Mouse (Mus musculus) gastrocnemius, postnatal 14 days (tissue): ENCODE data around the gene Ryr2. TPM values are rescaled to one million over a fixed set of nuclear protein-coding genes. Genes with fewer than 3 reads are reported as not detected.

Experiments
- DNase-seq: peaks from one replicate; pipeline ENCODE4 v3.0.0; 2021; ENCODE audit warnings: mixed read lengths
- intact Hi-C: fragments of 180-260 bp; cut with DNase I; formaldehyde crosslinking; loops from one replicate; pipeline ENCODE4 v1.15.1; 2025; ENCODE audit warnings: low total_unique reads
- total RNA-seq, 2 experiments: library from RNA; stranded (reverse); gene quantifications; 2 replicates each; pipeline ENCODE4 v1.2.3; 2021

The Ryr2 gene
- total RNA-seq, 2 experiments from 2014 or later, result 0.23 to 0.40 TPM

DNA sequence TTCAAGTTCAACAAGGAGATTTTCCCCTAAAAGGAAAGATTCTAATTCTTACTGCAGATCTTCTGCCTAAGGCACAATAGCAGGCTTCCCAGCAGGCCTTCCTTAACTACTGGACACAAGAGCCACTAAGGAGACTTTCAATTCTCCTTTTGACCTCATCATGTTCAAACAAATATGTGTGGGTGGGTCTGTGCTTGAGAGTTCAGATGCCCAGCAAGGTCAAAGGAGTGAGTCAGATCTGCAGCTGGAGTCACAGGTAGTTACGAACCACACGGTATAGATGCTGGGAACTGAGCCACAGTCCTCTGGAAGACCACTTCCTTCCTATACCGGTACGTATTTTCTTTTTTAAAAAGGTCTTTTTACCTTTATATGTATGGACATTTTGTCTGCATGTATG is 198.6 kb downstream of the Ryr2 start:
- DNase-seq, result no peak
- intact Hi-C loops, result no loop called here

DNA sequence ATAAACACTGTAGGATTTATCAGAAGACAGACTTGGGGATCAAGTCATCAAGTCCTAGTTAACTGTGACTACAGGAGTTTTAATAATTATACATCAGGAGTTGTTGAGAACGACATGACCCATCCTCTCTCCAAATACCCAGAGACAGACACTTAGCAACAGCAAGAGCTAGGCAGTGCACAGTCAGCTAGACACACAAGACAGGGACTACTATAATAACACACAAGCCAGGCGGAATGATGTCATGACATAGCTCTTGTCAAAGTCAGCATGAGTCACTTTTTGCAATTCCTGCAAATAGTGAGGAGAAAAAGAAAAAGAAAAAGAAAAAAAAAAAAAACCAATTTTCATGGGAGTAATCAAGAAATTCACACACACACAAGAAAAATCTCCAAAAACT is 201.6 kb downstream of the Ryr2 start:
- DNase-seq, result no peak
- intact Hi-C loops, result no loop called here

DNA sequence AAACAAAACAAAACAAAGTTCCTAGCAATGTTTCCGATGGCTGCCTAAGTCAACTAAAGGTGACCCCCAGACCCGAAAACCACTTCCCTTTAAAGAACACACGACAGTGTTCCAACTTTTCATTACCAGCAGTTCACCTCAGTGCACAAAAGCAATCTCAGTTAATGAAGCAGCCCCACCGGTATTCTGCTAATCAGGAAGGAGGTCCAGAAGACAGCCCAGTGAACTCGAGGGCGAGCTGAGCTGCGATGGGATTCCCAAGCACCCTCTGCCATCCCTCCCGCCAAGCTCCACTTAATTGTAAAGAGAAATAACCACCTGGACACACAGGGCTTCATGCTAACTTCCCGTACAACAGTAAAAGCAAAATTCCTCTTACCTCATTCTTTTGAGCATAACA is 203.5 kb downstream of the Ryr2 start:
- intact Hi-C loops, result no loop called here
- no peak for DNase-seq

DNA sequence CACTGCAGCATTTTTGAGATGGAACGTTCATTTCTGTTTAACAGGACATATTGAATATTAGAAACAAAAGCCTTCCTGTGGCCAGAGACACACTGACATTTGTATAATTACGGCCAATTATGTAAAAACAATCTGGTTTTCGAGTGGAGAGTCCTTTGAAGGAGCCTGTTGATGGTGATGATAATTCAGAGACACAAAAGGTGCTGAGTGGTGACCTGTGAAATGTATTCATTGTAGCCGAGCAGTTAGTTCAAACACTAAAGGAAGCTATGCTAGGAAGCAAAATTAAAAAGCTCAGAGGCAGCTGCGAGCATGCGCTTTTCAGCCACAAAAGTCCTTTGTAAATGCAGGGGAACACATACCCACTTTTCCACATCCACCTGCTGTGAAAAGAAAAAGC is 203.9 kb downstream of the Ryr2 start:
- intact Hi-C loops, result no loop called here

DNA sequence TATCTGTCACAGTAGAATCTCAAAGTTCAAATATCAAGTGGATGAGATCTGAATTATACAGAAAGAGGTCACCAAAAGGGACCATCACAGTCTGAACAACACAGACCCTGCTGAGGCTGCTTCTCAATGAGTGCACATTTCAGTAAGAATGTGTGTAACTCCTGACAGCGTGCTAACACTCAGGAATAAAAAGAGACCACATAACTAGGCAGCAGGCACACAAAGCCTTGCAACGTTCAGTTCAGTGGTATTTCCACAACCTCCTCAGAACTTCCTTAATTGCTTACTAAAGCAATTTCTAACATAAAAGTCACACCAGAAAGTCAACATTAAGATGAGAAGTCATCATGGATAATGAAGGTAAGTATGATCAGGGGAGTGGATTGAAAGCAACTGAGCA is 206.1 kb downstream of the Ryr2 start:
- no peak for DNase-seq
- intact Hi-C loops, result no loop called here

More for the DNA sequence above, 203.9 kb downstream of the Ryr2 start:
- no peak for DNase-seq

DNA sequence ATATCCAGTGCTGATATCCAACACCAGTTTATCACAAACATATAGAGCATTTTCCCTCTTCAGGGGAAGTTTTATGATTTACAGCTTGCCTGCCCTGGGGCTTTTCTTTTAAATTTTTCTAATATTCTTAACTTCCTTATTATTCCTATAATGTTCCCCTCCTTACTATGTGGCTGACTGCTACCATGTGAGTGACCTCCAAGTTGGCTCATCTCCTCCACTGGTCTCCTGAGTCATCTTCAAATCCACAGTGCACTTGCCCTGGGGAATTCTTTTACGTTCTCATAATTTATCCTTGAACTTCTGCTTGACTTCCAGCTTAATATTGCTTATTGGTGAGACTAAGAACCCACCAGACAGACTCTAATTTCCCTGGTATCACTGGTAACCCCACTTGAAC is 211.1 kb downstream of the Ryr2 start:
- DNase-seq, result no peak
- intact Hi-C loops, result no loop called here

DNA sequence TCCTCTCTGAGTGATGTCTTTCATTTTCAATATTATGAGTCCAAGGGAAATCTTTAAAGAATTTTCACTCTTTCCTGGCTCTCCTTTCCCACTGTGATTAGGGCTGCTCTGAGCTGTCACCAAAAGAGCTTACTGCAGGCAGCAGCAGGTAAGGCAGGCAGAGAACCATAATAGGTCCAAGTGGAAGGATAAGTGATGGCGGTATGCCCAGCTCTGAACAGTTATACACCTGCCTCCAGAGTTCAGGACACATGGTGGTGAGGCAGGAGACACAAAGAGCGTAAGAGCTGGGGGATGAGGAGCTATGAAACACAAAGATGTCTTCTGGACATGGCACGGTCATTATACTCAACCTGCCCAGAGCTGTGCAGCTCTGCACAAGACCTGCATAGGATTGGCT is 215.0 kb downstream of the Ryr2 start:
- intact Hi-C loops, result no loop called here
- DNase-seq, result no peak

DNA sequence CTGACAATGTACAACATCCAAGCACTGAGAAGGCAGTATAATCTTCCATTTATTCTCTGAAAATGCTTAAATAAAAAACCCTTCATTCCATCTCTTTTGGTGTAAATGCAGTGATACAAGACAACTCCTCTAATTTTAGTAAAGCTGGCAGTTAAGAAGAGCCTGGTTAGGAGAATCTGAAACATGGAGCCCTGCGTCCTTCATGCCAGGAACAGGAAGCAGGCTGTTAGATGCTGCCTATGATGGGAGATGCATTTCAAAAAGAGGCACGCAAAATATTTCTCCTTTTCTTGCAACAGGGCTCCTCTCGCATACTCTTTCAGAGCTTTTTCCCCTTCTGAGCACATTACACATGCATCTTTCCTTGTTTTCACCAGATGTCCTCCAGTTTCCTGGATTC is 215.6 kb downstream of the Ryr2 start:
- intact Hi-C loops, result no loop called here
- no peak for DNase-seq

DNA sequence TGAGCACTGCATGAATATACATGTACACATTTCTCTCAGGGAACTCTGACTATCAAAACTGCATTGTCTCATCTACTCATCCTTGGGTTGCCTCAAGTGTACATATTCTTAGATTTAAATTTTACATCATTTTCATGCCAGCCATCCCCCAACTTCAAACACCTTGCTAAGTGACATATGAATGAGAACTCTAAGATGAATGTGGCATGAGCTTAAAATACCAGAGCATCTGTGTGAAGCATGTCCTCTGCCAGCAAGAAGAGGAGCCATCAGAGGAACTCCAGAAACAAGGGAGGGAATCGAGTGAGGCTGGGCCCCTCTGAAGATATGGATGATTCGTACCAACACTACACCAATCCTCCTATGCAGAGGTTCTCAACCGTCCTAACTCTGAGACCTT is 222.6 kb downstream of the Ryr2 start:
- no peak for DNase-seq
- intact Hi-C loops, result no loop called here

DNA sequence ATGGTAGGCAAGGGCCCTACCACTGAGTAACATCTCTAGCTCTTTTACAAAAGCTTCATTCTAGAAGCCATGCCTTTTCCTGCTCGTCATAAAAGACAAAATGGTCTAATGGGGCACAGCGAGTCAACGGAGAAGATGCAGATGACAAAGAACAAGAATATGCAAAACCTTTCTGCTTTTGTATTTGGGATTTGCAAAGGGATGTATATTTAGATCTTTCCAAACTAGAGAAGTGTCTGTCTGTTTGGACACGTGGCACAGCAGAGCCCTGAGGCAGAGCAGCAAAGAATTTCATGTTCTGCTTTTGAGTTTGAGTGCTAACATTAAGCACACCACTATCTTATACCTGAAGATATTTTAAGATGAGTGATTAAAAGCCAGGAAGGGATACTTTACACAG is 224.4 kb downstream of the Ryr2 start:
- intact Hi-C loops, result no loop called here
- DNase-seq, result no peak

DNA sequence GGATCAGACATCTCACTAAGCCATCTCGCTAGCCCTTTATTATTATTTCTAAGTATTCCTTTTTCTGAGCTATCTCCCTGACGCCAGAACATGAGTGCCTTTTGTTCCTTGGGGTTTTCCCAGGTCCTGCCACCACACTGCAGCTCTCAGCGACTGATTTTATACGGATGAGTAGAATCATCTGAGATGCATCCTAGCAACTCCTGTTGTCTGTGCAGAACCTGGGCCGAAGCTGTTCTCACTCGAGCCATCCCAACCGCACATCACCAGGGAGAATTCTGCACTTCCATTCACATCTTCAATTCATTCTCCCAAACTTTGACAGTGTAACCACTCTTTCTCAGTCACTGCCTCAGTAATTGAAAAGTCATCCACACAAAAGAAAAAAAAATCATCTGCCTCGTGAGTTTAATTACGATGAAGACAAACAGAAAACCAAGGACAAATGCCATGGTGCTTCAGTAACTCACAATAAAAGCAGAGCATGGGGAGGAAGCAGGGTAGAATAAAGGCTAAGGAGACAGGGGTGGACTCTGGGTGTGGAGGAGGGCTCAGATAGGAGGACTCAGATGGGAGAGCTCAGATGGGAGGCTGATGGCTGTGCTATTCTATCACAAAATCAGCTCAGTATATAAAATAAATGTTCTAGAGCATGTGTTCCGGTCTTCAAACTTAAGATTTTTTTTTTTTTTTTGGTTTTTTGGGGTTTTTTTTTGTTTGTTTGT is 226.1 kb downstream of the Ryr2 start:
- no peak for DNase-seq
- intact Hi-C loops, result no loop called here

DNA sequence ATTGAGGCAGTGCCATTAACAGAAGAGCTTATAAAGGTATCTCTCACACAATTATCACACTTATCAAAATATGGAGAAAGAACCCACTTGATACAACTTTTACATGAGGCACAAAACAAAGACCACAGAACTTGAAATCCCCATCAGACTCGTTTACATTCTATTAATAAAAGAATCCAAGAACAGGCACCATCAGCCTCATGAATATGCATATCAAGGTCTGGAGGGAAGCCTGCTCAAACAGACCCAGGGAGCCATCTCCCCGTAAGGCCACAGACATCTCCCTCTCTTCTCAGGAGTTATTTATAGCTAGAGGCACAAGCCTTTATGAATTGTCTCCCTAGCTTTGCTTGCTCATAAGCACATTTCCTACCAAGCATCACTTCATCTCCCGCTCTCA is 227.7 kb downstream of the Ryr2 start:
- no peak for DNase-seq
- intact Hi-C loops, result no loop called here

DNA sequence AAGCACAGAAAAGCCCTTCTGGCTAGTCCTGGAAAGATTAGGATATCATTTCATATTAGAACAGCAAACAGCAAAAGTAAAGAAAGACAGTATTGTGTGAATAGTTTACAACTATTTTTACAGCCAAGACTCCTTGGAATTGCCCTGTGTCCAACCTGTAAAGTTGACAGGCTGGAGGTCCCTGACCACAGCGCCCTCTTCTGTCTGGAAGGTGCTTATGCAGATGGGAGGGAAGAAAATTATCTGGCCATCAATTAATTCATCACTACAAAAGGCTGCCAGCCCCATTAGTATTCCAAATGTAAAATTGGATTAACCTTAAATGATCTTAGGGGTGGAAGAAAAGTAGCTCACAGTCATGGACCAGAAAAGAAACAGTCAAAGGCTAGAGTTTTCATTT is 231.9 kb downstream of the Ryr2 start:
- DNase-seq, result no peak
- intact Hi-C loops, result no loop called here

DNA sequence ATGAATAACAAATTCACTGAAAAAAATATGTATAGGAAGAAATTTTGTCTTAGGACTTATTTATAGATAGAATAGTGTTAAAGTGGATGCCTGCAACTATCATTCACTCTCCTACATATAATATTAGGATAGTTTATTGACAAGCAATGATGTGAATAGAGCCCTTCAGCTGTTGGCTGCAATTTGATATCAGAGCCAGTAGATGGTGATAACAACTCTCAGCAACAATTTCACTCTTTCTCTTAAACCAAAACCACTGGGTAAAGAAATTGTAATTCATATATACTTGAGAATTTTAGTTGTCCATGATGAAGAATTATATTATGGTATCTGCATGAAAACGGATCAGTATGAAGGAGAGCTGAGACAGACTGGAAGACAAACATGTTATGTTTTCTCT is 236.8 kb downstream of the Ryr2 start:
- intact Hi-C loops, result no loop called here
- no peak for DNase-seq

DNA sequence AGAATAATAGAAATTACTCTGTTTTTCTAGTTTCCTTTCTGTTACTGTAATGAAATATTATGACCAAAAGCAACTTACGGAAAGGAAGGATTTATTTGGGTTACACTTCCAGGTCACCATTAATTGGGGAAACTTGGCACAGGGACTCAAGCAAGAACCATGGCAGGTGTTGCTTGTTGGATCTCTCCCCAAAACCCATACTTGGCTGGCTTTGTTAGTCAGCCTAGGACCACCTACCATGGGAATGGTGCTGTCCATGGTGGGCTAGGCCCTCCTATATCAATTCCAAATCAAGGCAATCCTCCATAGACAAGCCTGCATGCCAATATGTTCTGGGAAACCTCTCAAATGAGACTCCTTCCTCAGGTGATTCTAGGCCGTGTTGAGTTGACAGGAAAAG is 237.3 kb downstream of the Ryr2 start:
- intact Hi-C loops, result no loop called here
- no peak for DNase-seq

DNA sequence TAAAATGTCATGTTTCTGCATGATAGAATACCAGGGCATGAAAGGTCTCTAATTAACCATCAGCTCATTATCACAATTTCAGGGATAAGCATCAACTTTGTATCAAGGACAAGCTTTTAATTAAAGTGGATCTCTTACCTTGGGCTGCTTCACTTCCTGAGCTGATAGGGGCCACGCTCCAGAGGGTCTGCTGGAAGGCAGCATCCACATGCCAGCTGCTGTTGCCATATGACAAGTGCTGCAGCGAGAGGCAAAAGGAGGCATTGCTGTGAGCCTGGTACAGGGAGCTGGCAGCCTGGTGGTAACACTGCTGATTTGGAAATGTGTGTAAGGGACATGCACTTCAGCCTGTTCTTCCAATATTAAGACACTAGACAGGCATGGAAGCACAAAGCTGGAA is 237.8 kb downstream of the Ryr2 start:
- intact Hi-C loops, result no loop called here
- DNase-seq, result no peak

DNA sequence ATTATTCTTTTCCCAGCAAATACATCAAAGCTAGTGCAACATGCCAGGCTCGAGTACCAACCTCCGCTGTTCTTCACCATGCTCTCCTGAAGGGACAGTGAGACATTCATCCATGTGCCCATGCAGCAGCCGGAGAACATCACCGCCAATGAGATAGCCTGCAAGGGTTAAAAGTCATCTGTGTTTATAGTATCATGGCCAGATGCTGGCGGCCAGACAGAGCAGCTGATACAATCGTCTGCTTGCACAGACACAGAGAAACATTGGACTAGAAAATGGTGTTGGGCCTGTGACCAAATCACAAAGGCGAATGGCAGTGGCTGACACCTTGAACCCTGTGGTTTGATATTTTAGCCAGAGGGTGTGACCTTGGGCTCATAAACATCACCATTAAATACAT is 238.7 kb downstream of the Ryr2 start:
- DNase-seq, result no peak
- intact Hi-C loops, result no loop called here

DNA sequence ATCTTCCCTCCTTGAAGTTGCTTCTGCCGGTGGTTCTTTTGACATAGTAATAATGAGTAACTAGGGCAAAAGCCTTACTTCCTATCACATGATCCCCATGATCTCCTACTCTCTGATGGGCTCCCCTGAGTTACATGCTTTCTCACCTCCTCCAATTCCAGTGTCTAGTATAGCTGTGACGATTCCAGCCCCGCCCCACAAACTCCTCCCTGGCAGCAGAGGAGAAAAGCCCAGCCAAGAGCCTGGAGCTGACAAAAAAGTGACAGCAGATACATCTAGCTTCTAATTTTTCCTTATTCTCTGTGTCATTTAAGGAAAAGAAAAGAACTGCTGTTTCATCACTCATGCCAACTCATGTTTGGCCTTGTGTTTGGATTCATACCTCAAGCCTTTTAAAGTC is 241.5 kb downstream of the Ryr2 start:
- DNase-seq, result no peak
- intact Hi-C loops, result no loop called here

DNA sequence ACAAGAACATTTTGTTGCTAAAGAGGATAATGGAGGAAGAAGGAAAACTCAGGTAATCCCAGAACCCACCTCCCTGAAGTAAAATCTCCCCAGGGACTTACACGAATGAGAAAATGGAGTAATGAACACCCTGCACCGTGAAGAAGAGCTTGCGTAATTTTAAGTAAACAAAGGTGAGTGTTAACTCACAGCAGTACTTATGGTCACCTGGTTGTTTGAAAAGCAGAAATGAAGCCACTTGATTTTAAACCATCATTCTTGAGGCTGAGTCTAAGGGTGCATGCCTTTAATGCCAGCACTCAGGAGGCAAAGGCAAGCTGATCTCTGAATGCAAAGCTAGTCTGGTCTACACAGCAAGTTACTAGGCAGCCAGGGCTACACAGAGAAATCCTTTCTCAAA is 255.1 kb downstream of the Ryr2 start:
- intact Hi-C loops, result no loop called here
- no peak for DNase-seq

DNA sequence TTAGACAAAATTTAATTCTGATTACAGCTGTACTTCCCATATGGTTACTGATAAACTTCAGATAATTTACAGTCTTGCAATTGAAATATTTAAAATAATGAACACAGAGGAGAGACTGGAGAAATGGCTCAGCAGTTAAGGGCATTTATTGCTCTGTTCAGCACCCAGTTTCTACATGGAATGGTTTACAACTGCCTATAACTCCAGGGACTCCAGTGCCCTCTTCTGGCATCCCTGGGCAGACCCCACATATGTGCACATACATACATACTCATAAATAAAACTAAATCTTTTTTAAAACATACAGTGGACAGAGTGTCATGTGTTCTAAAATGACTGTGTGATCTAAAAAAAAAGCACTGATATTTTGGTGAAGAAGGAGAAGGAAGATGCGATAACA is 262.9 kb downstream of the Ryr2 start:
- DNase-seq, result no peak
- intact Hi-C loops, result no loop called here

DNA sequence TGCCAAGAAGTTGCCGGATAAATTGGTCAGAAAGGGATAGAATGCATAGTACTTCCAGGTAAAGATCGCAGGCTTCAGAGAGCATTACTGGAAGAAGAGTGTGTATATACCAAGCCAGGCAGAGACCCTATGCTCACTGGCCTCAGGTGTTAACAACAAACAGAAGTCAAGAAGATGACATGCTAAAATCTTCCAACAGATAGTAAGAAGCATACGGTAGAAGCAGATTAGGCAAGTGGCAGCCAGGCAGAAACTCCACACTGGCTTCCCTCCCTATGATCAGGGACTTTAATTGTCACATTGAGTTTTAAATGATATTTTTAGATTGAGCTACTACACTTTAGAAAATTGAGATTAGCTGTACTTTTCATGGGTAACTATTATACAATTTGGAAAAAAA is 268.9 kb downstream of the Ryr2 start:
- intact Hi-C loops, result no loop called here
- no peak for DNase-seq

DNA sequence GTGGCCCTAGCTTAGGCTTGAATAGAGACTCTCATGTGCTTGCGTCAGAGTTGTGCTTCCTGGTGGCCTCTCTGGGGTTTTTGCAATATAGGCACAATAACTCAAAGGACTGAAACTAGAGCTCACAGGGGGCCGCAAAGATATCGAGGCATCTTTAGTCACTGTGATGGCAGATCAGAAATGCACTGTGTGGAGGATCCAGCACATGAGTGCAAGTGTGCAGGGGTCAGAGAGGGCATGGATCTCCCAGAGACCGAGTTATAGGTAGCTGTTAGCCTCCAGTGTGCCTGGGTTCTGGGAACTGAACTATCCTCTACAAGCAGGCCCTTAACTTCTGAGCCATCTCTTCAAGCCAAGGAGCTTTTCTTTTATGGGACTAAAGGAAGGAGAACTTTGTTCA is 269.6 kb downstream of the Ryr2 start:
- DNase-seq, result no peak

More for the DNA sequence above, 269.6 kb downstream of the Ryr2 start:
- intact Hi-C loops, result no loop called here
